Mouse (Mus musculus) ovary, postnatal 14 days (tissue): Measurements from ENCODE around the gene Slc6a1.
"Not testable (repeated sequence)": the region's sequence is repeated elsewhere in the genome, so short reads cannot be mapped to it uniquely, and the experiment has no call there.

ENCODE experiments used
- DNase-seq: peaks from one replicate; pipeline ENCODE4 v3.0.0; 2022; ENCODE audit warnings: low spot score

Slc6a1 gene

DNA sequence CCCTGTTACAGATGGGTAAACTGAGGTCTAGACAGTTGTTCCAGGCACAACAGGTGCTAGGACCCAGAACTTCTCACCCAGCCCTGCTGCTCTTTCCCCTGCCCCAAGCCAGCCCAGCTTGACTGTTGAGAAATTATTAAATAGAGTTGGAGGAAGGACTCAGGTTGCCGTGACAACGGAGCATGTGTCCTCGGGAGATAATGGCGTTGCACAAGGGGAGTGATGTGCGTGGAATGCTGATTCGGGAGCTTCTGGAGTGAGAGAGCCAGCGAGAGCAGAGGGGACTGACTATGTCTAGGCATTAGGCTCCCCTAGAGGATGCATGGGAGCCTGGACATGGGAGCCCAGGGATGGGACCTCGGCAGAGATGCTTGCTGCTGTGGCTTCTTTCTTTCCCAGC is 7.7 kb downstream of the Slc6a1 start:
- no peak for DNase-seq

DNA sequence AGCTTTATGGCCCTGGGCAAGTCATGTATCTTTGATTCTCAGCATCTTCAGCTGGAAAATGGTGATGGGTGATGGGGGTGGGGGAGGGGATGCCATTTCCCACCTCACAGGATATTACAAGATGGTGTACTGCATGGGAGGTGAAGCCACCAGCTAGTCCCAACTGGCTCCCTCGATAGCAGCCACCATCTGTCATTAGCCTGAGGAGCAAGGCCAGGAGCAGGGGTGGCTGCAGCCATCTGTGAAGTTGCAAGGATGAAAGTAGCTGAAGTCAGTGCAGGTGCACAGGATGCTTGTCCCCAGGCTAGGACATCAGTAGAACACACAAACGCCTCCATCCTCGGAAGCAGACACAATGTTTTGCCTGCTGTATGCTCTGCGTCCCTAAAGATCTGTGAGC is 8.5 kb downstream of the Slc6a1 start:
- no peak for DNase-seq

DNA sequence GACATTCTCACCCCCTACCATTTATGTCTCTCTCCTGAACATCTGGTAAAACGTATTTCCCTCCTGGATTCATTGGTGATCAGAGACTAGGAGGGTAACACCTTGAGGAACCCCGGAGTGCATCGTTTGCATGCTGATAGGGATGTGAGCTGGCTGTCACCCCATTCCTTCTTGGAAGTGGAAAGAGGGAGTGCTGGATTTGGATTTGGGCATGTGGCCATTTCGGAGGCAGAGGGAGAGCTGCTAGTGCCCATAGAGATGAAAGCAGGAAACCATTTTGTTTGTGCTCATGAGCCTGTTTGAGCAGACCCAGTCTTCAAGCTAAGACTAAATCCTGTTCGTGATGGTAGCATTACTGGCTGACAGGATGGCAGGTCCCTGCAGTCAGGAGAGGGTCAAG is 9.0 kb downstream of the Slc6a1 start:
- DNase-seq = no peak

- DNase-seq = no peak
Observed at GRCm38 (mm10) chr6:114293511-114293910, 11.1 kb downstream of the Slc6a1 start.

DNA sequence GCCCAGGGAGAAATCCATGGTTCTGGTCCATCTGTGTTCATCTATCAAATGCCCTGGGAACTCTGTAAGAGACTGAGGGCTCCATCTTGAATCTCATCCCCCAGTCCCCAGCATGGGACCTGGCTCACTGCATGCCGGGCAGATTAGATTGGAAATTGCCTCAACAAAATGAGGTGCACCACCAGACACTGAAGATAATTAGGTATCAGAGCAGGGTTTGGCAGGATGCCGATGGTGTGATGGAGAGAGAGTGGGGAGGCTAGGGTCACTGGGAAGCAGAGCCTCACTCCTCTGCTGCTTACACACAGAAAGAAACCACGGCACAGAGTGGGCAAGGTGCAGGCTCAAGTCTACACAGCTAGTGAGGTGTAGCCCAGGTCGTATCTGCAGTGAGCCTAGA is 12.7 kb downstream of the Slc6a1 start:
- no peak for DNase-seq

GRCm38 (mm10) chr6:114297260-114298002 is 15.0 kb downstream of the Slc6a1 start:
- DNase-seq = no peak

DNA sequence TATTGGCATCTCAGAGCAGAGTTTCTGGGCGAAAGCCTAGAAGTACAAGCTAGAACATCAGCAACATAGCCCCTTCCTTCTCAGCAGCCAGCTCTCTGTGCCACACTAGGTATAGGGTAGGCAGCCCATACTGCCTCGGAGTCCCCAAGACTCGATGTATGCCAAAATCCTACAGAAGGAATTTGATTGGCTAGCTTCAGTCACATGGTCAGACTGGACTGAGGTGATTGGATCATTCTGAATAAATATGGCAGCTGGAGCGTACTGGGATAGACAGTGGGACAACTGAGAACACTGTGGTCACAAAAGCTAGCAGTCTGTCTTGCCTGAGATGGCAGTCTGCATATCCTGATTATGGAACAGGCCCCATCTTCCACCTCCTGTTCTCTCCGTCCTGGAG is 17.3 kb downstream of the Slc6a1 start:
- DNase-seq = no peak

DNA sequence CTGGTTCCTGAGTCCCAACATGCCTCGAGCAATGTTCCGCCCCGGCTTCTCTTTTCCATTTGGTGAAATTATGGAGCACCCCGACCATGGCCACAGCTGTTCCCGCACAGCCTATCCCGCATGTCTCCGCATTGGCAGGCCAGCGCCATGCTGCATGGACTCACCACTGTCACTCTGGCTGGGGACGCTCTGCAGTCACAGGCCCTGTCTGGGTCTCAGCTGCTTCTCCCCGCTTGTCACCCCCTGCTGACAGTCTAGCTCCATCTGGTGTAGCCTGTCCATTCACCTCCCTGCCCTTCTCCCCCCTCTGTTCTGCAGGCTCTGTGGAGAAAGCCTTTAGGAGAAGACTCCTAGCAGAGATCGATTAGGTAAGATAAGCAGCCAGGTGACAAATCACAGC is 18.3 kb downstream of the Slc6a1 start:
- DNase-seq = no peak

DNA sequence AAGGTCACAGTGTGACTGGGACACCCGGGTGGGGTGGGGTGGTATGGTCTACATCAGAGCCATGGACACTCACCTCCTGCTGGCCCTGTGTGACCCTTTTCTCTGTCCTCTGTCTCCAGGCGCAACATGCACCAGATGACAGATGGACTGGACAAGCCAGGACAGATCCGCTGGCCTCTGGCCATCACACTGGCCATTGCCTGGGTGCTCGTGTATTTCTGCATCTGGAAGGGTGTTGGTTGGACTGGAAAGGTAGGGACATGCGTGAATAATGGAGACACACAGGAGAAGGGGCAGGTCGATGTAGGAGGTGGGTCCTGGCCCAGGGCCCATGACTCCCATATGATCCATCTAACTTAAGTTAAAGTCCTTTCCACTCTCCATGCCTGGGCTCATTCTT is 22.2 kb downstream of the Slc6a1 start:
- no peak for DNase-seq

GRCm38 (mm10) chr6:114320511-114320910 is 38.1 kb downstream of the Slc6a1 start:
- DNase-seq = no peak

DNA sequence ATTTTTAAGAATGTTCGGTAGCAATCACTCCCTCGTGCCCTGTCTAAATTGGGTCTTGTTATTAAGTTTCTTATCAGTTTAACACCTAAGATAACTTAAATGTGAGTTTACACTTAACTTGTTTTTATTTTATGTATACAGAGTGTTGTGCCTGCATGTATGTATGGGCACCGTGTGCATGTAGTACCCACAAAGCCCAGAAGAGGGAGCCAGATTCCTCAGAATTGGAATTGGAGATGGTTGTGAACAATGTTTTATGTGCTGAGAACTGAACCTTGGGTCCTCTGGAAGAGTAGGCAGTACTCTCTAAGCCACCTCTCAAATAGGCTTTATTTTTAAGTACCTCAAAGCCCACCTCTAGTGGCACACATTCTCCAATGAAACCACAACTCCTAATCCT is 38.7 kb downstream of the Slc6a1 start:
- DNase-seq = no peak

DNA sequence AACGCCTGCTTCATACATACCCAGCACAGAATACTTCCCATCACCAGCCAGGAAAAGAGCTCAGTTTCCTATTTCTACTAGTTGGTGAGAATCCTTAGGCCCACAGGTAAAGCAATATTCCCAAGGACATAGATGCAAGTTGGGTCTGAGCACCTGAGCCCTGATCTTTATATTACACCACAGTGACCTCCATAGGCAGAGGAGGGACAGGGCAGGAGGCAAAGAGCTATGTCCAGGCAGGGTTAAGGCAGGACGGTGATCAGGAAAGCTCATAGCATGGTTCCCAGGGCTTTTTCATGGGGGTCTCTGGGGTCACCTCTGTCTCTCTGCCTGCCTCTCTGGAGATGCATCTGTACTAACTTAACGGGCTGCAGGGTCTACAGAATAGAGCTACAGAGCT is 40.5 kb downstream of the Slc6a1 start:
- DNase-seq = no peak

DNA sequence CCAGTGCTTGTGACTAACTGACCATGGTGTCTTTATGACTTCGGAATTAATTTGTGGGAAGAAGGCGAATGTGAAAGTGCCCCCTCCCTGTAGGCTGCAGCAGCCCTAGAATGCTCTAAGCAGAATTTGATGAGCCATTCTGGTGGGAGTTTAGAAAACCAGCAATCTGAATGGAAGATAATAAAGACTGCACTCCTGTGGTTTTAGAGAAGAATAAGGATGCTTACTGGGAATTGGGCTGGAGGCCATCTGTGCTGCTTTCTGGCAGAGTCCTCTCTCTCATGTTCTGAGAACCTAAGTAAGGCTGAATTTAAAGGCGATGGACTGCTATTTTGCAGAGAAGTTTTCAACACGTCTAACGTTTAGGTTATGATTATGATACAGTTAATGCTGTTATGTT is 42.4 kb downstream of the Slc6a1 start:
- no peak for DNase-seq

GRCm38 (mm10) chr6:114329597-114330470 is 47.4 kb downstream of the Slc6a1 start:
- no peak for DNase-seq

- DNase-seq = no peak
Observed at GRCm38 (mm10) chr6:114331926-114332325, 49.5 kb downstream of the Slc6a1 start.

DNA sequence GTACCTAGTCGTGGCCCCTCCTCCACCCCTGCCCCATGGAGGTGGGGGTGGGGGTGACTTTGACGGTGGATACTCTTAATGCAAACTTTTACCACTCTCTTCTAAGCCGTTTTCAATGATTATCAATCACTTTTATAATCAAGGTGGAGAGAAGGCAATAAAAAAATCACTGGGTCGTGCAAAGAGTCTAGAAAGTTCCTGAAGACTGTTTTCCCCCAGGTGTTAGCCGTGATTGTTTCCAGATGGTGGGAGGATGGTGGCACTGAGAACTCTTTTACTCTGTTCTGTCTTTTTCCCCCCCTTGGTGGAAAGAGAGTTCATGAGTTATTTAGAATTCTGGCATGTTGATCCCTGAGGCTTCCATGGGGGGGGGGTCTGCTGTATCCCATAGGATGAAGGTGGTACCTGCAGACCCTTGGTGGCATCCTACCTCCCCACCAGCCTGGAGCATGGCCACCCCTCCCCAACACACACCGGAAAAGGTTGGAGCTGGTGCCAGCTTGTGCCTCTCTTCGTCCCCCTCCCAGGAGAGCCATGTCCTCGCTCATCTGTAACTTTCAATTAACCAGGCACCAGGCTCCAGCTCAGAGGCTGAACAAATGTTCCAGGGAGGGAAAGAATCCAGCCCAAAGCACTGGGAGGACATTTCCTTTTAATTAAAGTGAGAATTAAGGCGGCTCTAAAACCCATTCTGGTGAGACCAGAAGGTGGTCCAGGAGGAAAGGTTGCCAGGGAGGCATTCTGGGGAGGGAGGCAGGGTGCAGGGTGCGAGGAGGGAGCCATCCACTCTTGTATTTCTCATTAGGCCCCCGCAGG is 53.9 kb downstream of the Slc6a1 start:
- no peak for DNase-seq

GRCm38 (mm10) chr6:114336944-114337215 is 54.4 kb downstream of the Slc6a1 start:
- no peak for DNase-seq

GRCm38 (mm10) chr6:114341381-114341780 is 58.9 kb downstream of the Slc6a1 start:
- DNase-seq = not testable (repeated sequence)

GRCm38 (mm10) chr6:114343740-114344139 is 61.3 kb downstream of the Slc6a1 start:
- DNase-seq = peak; percentile 33

DNA sequence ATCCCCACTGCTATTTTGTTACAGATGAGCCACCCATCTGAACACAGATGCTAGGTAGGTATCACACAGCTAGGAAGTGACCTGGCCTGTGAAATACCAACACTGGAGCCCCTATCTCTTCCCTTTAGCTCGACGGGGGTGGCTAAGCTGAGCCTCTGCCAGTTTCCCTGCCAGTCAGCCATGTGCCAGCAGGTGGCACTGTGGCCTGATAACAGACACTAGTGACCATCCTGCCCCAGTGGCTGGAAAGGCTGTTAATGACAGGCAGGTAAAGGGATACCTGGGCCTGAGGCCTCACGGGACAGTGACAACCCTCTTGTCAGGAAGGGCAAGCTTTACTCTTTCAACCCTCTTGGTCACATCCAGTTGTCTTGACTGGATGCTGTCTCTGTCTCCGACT is 62.7 kb downstream of the Slc6a1 start:
- peak; percentile 39 for DNase-seq

DNA sequence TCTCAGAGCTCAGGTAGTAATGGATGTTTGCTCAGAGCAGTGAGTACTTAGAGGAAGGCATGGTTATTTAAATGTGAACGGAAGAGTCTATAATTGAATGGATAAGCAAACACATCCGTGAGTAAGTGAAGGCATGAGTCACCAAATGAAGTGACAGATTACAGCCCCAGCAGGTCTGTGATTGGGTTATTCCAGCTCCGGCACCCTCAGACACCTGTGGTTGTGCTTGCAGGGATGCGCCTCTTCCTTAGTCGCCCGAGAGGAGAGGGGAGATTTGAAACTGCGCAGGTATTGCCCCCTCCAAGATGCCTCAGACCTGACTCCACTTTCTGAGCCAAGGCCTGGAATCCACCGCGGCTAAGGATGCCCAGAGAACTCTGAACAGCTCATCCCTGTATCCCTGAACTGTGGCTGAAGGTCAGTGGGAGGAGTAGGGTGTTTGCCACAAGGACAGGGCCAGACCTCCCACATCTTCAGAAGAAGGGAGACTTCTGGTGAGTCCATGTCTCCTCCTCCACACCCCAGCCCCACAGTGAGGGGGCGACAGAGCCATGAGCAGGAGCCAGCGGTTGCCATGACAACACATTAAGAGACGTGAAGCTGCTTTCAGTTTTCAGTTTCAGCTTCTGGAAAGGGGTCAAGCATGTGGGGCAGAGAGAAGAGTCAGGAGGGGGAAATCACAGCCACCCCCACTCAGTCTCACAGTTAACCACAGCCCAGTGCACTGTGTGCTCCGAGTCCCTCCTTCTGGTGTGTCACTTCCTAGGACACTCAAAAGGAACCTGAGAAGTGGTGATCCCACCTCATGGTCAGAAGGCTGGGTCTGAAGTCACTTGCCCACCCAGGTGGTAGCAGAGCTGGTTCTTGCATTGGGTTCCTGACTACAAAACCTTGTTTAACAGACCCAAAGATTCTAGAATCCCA is 65.7 kb downstream of the Slc6a1 start:
- peak; percentile 13 for DNase-seq

- DNase-seq = no peak
Observed at GRCm38 (mm10) chr6:114354635-114355034, 72.2 kb downstream of the Slc6a1 start.
